In the genomic region with DNA sequence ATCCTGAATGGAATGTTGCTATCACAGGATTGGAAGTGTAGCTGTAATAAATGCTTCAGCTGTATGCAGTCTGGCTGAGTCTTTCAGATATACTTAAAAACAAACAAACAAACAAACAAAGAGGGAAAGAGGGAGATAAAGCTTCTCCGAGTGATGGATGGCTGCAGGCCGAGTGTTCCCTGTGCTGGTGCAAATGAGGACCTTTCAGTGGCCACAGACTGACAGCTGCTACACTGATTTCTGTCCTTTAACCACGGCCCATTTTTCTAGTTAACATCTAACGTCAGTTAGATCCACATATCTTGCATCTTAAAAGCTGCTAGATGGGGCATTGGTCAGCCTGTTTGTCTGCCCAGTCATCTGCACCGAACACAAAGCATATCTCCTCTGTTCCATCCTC, we compare ENCODE assay signal across 12 mouse cellular contexts. TPM values are rescaled to one million over a fixed set of nuclear protein-coding genes. Genes with fewer than 3 reads are reported as not detected.
DNase-seq lines count a peak whose midpoint lies in the region; ATAC-seq and TF ChIP-seq lines count a peak whose summit lies in the region.
"Had no signal": no experiment of that assay in that cellular context is flagged by ENCODE, and none has a peak within 500 bp of the region (broad histone marks: within the 10 kb centered on the region; RNA-seq: fewer than 3 reads in every experiment).

No protein-coding gene starts in this region.

- no peaks in the 10 kb centered on the region for H3K36me3 ChIP-seq in lung, postnatal 0 days (ENCODE audit: insufficient read depth, low read length)
- H3K36me3 ChIP-seq in hindbrain, embryonic 16.5 days (ENCODE audit: control insufficient read depth, insufficient read depth, low read length), result 0 out of 2 replicates have a peak, but pooled peaks cover 2% of the 10 kb centered on the region

- no peak for TF ChIP-seq CTCF in lung, adult 2 months (IDR thresholded peaks at IDR 0.05; ENCODE audit: insufficient read depth, low read length)
- no peak for TF ChIP-seq CTCF in lung, postnatal 0 days (IDR thresholded peaks at IDR 0.05)
- no peak for TF ChIP-seq CTCF in olfactory bulb, adult 2 months (IDR thresholded peaks at IDR 0.05; ENCODE audit: insufficient read depth, low read depth, low read length)

- no peak for ATAC-seq in lung, postnatal 0 days
- ATAC-seq in hindbrain, embryonic 16.5 days, result no peak

- no peak overlapping the region for H3K4me3 ChIP-seq in lung, adult 2 months (replicated peaks; ENCODE audit: extremely low read depth, low read depth, low read length)
- no peak overlapping the region for H3K4me3 ChIP-seq in lung, postnatal 0 days (ENCODE audit: low read depth, low read length)
- no peak overlapping the region for H3K4me3 ChIP-seq in hindbrain, embryonic 16.5 days (ENCODE audit: low read length)
- H3K4me3 ChIP-seq in olfactory bulb, adult 2 months (ENCODE audit: insufficient read depth, low read depth, low read length), result no peak overlapping the region
- H3K4me3 ChIP-seq: liver, embryonic 13.5 days had no signal

- DNase-seq in cerebellum, postnatal 10 days, result peak; percentile 35 to 54
- DNase-seq in cerebellum, adult 11-12 months, result no peak
- peak; percentile 2 for DNase-seq in lung, adult 2 months
- no peak for DNase-seq in lung, postnatal 0 days (ENCODE audit: low spot score)
- no peak for DNase-seq in thymus, postnatal 4 days
- no peak for DNase-seq in urinary bladder, adult 18-20 months (ENCODE audit: low spot score in 2 of 2)
- DNase-seq: adrenal gland, adult 2 months; B cell, adult 2 months; gastrocnemius, postnatal 25 days; liver, embryonic 13.5 days had no signal

- TF ChIP-seq POLR2A in lung, adult 2 months (IDR thresholded peaks at IDR 0.05; ENCODE audit: borderline replicate concordance, extremely low read depth, low read depth, low read length), result no peak
- no peak for TF ChIP-seq POLR2A in olfactory bulb, adult 2 months (IDR thresholded peaks at IDR 0.05; ENCODE audit: insufficient read depth, low read depth, low read length)

- no peak for TF ChIP-seq EP300 in lung, postnatal 0 days (IDR thresholded peaks at IDR 0.05)

- no peaks in the 10 kb centered on the region for H3K27me3 ChIP-seq in lung, postnatal 0 days (replicated peaks; ENCODE audit: insufficient read depth, low read length)
- H3K27me3 ChIP-seq in hindbrain, embryonic 16.5 days (replicated peaks; ENCODE audit: control insufficient read depth, insufficient read depth, low read length), result no peaks in the 10 kb centered on the region
- H3K27me3 ChIP-seq: liver, embryonic 13.5 days had no signal

- no peak overlapping the region for H3K4me2 ChIP-seq in lung, postnatal 0 days (replicated peaks; ENCODE audit: low read depth, low read length)
- peak overlapping the region; percentile 38 for H3K4me2 ChIP-seq in hindbrain, embryonic 16.5 days (ENCODE audit: low read length)
- H3K4me2 ChIP-seq: liver, embryonic 13.5 days had no signal

- no peak overlapping the region for H3K27ac ChIP-seq in lung, postnatal 0 days (ENCODE audit: low read length)
- H3K27ac ChIP-seq in hindbrain, embryonic 16.5 days (ENCODE audit: low read depth, low read length), result peak overlapping the region; percentile 30; the same call in 1 of the 2 replicates
- H3K27ac ChIP-seq in olfactory bulb, adult 2 months (ENCODE audit: insufficient read depth, low read depth, low read length), result 0 out of 2 replicates have a peak overlapping the region, but pooled peaks have one; percentile 43
- H3K27ac ChIP-seq: liver, embryonic 13.5 days had no signal

- H3K4me1 ChIP-seq in lung, adult 2 months (ENCODE audit: control insufficient read depth, insufficient read depth, low read length), result peaks cover 17% of the 10 kb centered on the region
- H3K4me1 ChIP-seq in lung, postnatal 0 days (ENCODE audit: insufficient read depth, low read depth, low read length), result peaks cover 6% of the 10 kb centered on the region; the same call in 1 of the 2 replicates
- H3K4me1 ChIP-seq in hindbrain, embryonic 16.5 days (ENCODE audit: control insufficient read depth, insufficient read depth, low read depth, low read length), result peaks cover 6% of the 10 kb centered on the region
- peaks cover 8% of the 10 kb centered on the region for H3K4me1 ChIP-seq in olfactory bulb, adult 2 months (ENCODE audit: control insufficient read depth, insufficient read depth, low read length)

- H3K9ac ChIP-seq in lung, postnatal 0 days (replicated peaks; ENCODE audit: low read depth), result no peak overlapping the region
- H3K9ac ChIP-seq in hindbrain, embryonic 16.5 days (ENCODE audit: low read depth, low read length), result peak overlapping the region; percentile 12
- H3K9ac ChIP-seq: liver, embryonic 13.5 days had no signal

- no peaks in the 10 kb centered on the region for H3K9me3 ChIP-seq in lung, postnatal 0 days (ENCODE audit: low read length)
- H3K9me3 ChIP-seq in hindbrain, embryonic 16.5 days (ENCODE audit: control insufficient read depth, low read length), result no peaks in the 10 kb centered on the region
- H3K9me3 ChIP-seq: liver, embryonic 13.5 days had no signal

- 46% methylated on average over 5 of the region's 5 CpGs for WGBS in lung, adult 2 months
- 56% methylated on average over 5 of the region's 5 CpGs for WGBS in lung, postnatal 0 days
- 22% methylated on average over 5 of the region's 5 CpGs for WGBS in hindbrain, embryonic 16.5 days
- WGBS in olfactory bulb, adult 2 months, result 42% methylated on average over 5 of the region's 5 CpGs

RNA-seq across cellular contexts. Expression of gene Atf7ip, which starts 30.2 kb away (rescaled TPM):
- polyA plus RNA-seq in lung, adult 2 months (2012; rRNA removed), result 24.8 and 28.3 TPM in 2 replicates
- polyA plus RNA-seq in lung, postnatal 0 days (2015; fragmentation: Nextera tagmentation; extraction: Ambion mirVana), result 13.9 and 14.9 TPM in 2 replicates
- polyA plus RNA-seq in hindbrain, embryonic 16.5 days (2015; fragmentation: Nextera tagmentation; extraction: Ambion mirVana), result 30.4 and 33.9 TPM in 2 replicates
- polyA plus RNA-seq in olfactory bulb, adult 2 months (2012; ENCODE audit: insufficient read depth, insufficient read length, low replicate concordance, missing spikeins), result 143 TPM in 1 of 2 replicates, not detected in the other

Comparison
In these comparisons a context has a peak if more than half of its experiments do, and no peak if none do; other contexts are left out.
1. DNase-seq: peak in cerebellum, postnatal 10 days (2 of 2) and lung, adult 2 months (single experiment); none in cerebellum, adult 11-12 months (single experiment), lung, postnatal 0 days (single experiment), thymus, postnatal 4 days (single experiment) and urinary bladder, adult 18-20 months (0 of 2).